Mouse (Mus musculus) erythroid progenitor cell, adult 5-6 weeks (primary cell): ENCODE data around the gene Camta1. TPM values are rescaled to one million over a fixed set of nuclear protein-coding genes. Genes with fewer than 3 reads are reported as not detected.
A peak's percentile ranks its signal among the peaks of the same experiment; 100 is the strongest.

ENCODE experiments used
- ATAC-seq: replicated peaks from 2 replicates; pipeline ENCODE4 v1.8.0; 2016; ENCODE audit warnings: moderate number of reproducible peaks, mild to moderate bottlenecking, moderate TSS enrichment, inconsistent platforms; ENCODE audit not compliant: poor library complexity, low FRiP score, severe bottlenecking
- total RNA-seq, 2 experiments: library from RNA; stranded (forward) in 1 of 2; stranded (reverse) in 1 of 2; fragments of 150-400 nt in 1 of 2; fragments of 186-747, 209-891 nt in 1 of 2; gene quantifications; 2 replicates each; pipeline versions ENCODE4 v1.2.3 to v1.2.4; 2015 to 2017; ENCODE audit warnings: low replicate concordance in 2 of 2

Camta1 gene
- total RNA-seq, 2 experiments from 2014 or later, result 13.5 to 67.5 TPM

- no peak for ATAC-seq
These were observed 229.4 kb downstream of the Camta1 start for GRCm38 (mm10) chr4:151632321-151632720.

- ATAC-seq, result no peak
These were observed 231.0 kb downstream of the Camta1 start for GRCm38 (mm10) chr4:151630664-151631063.

- no peak for ATAC-seq
These were observed 231.4 kb downstream of the Camta1 start for GRCm38 (mm10) chr4:151630231-151630630.

GRCm38 (mm10) chr4:151619541-151620016 is 242.1 kb downstream of the Camta1 start:
- ATAC-seq, result no peak

DNA sequence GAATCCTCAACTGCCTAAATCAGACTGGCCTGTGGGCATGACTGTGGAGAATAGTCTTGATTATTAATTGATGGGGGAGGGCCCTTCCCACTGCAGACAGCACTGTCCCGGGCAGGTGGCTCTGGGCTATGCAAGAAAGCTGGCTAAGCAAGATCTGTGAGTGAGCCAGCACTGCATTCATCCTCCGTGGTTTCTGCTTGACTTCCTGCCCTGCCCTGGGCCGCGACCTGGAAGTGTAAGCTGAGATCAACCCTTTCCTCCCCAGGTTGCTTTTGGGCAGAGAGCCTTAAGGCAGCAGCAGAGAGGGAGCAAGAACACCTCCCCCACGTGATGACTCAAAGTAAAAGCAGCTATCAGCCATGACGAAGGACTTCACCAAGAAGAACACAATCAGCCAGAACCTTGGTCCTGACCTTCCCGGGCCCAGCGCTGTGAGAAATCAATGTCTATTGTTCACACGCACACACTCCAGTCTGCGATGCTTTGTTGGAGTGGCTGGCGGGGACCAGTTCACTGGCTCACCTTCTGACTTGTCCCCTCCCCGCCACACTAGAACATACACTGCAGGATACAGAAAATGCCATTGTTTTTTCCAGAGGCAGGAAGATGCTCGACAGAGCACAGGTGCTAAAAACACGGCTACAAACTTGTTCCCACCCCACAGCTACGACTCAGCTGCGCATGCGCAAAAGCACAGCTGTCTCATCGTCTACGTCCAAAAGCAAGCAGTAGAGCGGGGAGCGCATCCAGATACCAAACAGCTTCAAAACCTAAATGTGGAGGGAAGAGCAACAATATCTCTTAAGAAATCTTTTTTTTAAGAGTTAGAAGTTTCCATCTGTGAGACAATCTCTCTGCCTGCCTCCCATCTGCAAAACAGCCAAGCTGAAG is 243.0 kb downstream of the Camta1 start:
- ATAC-seq, result no peak

DNA sequence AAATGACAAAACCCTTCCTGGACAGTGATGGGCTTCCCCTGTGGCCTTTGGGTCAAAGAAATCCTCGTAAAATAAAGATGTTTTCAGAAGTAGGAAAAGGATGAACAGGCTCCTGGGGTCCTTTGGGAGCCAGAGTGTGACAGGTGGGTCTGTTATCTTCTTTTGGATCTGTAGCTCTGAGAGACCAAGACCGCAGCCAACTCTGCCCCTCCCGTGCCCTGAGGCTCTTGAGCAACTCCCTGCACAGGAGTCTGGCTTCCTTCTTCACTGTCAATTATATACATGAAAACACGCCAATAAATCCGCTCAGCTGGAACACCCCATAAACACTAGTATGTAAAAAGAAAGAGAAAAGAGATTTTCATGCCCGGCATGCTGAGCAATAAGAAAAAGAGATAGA is 250.1 kb downstream of the Camta1 start:
- ATAC-seq, result no peak

GRCm38 (mm10) chr4:151610266-151610665 is 251.4 kb downstream of the Camta1 start:
- 0 out of 2 replicates have a peak, but pooled peaks have one; percentile 42 for ATAC-seq

DNA sequence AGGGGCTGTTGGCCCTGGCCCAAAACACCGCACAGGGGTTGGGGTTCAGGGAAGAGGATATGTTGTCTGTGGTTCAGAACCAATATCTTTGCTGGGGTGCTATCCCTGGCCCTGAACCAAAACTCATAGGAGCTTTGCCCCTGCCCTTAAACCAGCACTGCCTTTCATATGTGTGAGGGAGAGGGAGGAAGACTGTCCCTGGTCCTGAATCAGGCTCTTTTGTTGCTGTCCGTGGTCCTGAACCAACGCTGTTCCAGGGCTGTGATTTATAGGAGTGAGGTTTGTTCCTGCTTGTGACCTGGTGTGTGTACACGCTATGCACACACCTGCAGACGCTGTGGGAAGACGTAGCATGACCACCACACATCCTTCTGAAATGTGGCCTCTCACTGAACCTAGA is 256.8 kb downstream of the Camta1 start:
- no peak for ATAC-seq

- no peak for ATAC-seq
These were observed 257.2 kb downstream of the Camta1 start for GRCm38 (mm10) chr4:151604481-151604880.

DNA sequence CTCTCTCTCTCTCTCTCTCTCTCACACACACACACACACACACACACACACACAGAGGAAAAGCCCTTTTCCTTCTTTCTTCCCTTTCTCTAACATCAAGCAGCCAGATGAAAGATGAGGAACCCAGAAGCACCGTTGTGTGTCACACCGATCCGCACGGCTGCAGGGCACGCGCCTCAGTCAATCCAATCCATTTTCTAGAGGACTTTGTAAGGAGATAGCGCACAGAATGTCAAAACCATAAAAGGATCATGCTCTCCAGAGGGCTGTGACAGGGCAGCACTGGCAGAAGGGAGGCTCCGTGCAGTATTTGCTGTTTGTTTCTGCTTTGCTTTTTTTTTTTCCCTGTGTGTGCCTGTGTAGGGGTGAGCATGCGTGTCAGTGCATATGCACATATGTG is 258.1 kb downstream of the Camta1 start:
- ATAC-seq, result no peak

GRCm38 (mm10) chr4:151595116-151595515 is 266.6 kb downstream of the Camta1 start:
- ATAC-seq, result no peak

- no peak for ATAC-seq
These were observed 268.6 kb downstream of the Camta1 start for GRCm38 (mm10) chr4:151593042-151593441.

- ATAC-seq, result no peak
These were observed 275.6 kb downstream of the Camta1 start for GRCm38 (mm10) chr4:151586074-151586473.

DNA sequence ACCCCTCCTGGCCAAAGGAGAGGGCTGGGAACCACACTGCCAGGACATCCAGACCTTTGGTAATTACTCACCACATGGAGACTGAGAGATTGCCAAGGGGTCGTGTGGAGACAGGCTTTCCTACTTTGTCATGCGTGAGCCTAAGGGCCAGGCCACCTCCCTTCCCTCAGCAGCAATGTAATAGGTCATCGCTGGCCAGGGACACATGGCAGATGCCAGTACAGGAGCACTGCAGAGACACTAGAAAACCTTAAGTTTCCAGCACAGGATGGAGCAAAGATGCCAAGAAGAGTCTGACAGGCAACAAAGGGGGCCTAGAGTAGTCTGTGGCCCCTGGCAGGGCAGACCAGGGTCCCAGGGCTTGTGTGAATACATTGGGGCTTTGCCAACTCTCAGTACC is 283.7 kb downstream of the Camta1 start:
- no peak for ATAC-seq

GRCm38 (mm10) chr4:151576291-151577108 is 285.2 kb downstream of the Camta1 start:
- no peak for ATAC-seq

GRCm38 (mm10) chr4:151572716-151573115 is 289.0 kb downstream of the Camta1 start:
- no peak for ATAC-seq

GRCm38 (mm10) chr4:151569586-151569985 is 292.1 kb downstream of the Camta1 start:
- ATAC-seq, result no peak

DNA sequence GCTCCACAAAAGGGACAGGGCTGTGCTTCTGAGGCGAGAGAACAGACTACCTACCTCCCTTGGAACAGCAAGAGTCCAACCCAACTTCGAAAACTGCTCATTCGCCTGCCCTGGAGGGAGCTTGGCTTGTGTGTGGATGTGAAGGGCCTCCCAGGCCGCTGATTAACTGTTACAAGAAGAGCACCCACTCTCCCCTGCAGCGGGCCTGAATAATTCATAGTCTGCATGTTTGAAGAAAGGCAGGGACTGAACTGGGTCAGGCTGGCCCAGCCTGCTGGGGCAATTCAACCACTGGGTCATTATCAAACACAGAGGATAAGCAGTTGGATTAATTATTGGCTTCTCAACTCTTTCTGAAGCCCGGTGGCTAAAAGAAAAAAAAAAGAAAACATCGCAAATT is 292.8 kb downstream of the Camta1 start:
- no peak for ATAC-seq

DNA sequence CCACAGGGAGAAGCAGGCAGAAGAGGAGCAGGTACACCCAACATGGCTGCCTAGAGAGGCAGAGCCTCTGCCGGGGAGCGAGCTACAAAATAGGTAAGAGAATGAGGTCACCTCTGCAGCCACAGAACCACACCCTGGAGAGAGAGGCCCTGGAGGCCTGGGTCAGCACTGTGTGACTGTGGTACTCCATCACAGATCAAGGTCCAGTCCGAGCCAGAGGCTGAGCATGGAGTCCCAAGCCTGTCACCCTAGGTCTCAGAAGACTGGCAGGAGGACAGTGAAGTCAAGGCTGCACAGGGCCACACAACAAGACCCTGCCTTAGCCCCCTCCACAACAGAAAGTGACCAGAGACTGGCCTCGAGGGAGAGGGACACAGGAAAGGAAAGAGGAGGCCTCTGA is 294.6 kb downstream of the Camta1 start:
- ATAC-seq, result no peak

GRCm38 (mm10) chr4:151555505-151555904 is 306.2 kb downstream of the Camta1 start:
- ATAC-seq, result no peak

GRCm38 (mm10) chr4:151549523-151549922 is 312.2 kb downstream of the Camta1 start:
- ATAC-seq, result no peak
